Mouse (Mus musculus): ENCODE data around the gene Usf1. TPM values are rescaled to one million over a fixed set of nuclear protein-coding genes. Genes with fewer than 3 reads are reported as not detected.
A peak's percentile ranks its signal among the peaks of the same experiment; 100 is the strongest.

Gene Usf1
- total and polyA plus RNA-seq, 3 experiments = 37.4 to 73.7 (median 54.9) TPM

GRCm38 (mm10) chr1:171412446-171412845 is 1.3 kb downstream of the Usf1 start:
- Histone ChIP-seq H3K9ac (ENCODE audit: insufficient read depth, low read depth) (peak overlapping the region; percentile 94), H3K9me3 (replicated peaks; ENCODE audit: low read length) (no peaks in the 10 kb centered on the region), H3K79me2 (replicated peaks; ENCODE audit: control insufficient read depth, extremely low read depth, insufficient read depth, poor library complexity, severe bottlenecking) (peaks cover 33% of the 10 kb centered on the region), H3K4me3 (replicated peaks in 1 of 3; ENCODE audit: low read depth in 2 of 3, low read length in 2 of 3, poor library complexity in 1 of 3) (peak overlapping the region; percentile 87 to 88 (median 88)), H3K36me3 (replicated peaks in 1 of 2; ENCODE audit: control insufficient read depth in 1 of 2, insufficient read depth in 1 of 2, low read length in 1 of 2) (peaks cover 38 to 63% of the 10 kb centered on the region in 2 experiments), H3K4me2 (ENCODE audit: insufficient read depth, low read depth, poor library complexity, severe bottlenecking) (peak overlapping the region; percentile 72), H3K27ac (ENCODE audit: insufficient read depth, low read depth) (peak overlapping the region; percentile 93; the same call in 1 of the 2 replicates), H3K4me1 (ENCODE audit: control insufficient read depth in 1 of 2, insufficient read depth in 2 of 2) (peaks cover 8 to 53% of the 10 kb centered on the region in 2 experiments; a peak in 3 of 4 replicates), H3K27me3 (replicated peaks) (no peaks in the 10 kb centered on the region)
- dilution Hi-C loops (cut with MboI; ENCODE audit: extremely low pct_ligation_motif_present, extremely low pct_unique_long_range_greater_than_20kb, low sequenced_read_pairs) = no loop called here
- TF ChIP-seq RAD21 (IDR thresholded peaks at IDR 0.05; ENCODE audit: low read depth, low read length) = no peak
- no peak for TF ChIP-seq KAT2A (IDR thresholded peaks at IDR 0.05; ENCODE audit: insufficient replicate concordance, low read length)
- TF ChIP-seq ETS1 (conservative IDR thresholded peaks at IDR 0.05; ENCODE audit: low read depth, low read length) = no peak
- no peak for TF ChIP-seq ZKSCAN1 (IDR thresholded peaks at IDR 0.05; ENCODE audit: borderline replicate concordance, low read depth, low read length)
- TF ChIP-seq ZMIZ1 (IDR thresholded peaks at IDR 0.05; ENCODE audit: low read depth, low read length) = no peak
- no peak for DNase-seq (ENCODE audit: extremely low read depth)
- in situ Hi-C loops (cut with MboI; ENCODE audit: low pct_ligation_motif_present, low pct_unique_long_range_greater_than_20kb, low sequenced_read_pairs) = no loop called here

DNA sequence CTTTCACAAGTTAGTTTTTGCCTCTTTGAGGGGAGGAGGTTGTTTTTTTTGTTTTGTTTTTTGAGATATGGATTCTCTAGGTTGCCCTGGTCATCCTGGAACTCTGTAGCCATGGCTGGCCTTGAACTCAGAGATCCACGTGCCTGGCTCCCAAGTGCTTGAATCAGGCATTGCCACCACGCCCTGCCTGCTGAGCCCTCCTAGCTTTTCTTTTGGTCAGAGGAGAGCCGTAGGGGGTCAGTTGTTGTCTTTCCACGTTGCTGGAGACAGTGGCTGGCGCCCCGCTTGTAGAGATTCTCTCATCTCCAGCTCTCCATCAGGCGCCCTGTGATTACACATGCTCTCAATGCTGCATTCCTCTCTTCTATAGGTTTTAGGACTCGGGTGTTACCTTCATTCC is 2.5 kb downstream of the Usf1 start:
- peaks cover 38 to 62% of the 10 kb centered on the region in 2 experiments for H3K36me3 ChIP-seq (replicated peaks in 1 of 2; ENCODE audit: control insufficient read depth in 1 of 2, insufficient read depth in 1 of 2, low read length in 1 of 2)

DNA sequence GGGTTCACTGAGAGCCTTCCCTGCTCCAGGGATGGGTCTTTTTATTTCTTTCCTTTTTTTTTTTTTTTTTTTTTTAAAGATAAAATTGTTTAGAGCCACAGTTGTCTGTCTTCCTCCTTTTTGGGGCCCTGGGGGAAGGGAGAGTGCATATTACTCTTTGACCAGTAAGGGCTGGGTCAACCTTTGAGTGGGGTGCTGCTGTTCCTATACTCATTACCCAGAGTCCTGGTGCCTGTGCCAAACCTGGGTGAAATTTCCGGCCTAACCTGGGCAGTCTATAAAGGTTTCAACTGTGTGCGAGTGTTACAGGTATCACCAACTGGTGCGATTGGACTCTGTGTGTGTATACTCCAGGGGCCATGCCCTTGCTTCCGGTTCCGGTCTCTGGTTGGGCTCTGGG is 7.5 kb downstream of the Usf1 start, which contains the start of gene Tstd1:
Gene Tstd1 (plus strand): TSS at position 213 of the 400 bp plus-strand sequence.
- H3K4me1 ChIP-seq (ENCODE audit: control insufficient read depth in 1 of 2, insufficient read depth in 2 of 2) = peaks cover 2 to 9% of the 10 kb centered on the region in 2 experiments; a peak in 3 of 4 replicates
- TF ChIP-seq MXI1 (IDR thresholded peaks at IDR 0.05; ENCODE audit: low read depth, low read length) (no peak), POLR2A (IDR thresholded peaks at IDR 0.05; ENCODE audit: low read depth, low read length) (no peak), TBP (conservative IDR thresholded peaks at IDR 0.05; ENCODE audit: low read depth, low read length) (no peak), KAT2A (IDR thresholded peaks at IDR 0.05; ENCODE audit: insufficient replicate concordance, low read length) (no peak), ZNF384 (IDR thresholded peaks at IDR 0.05; ENCODE audit: low read depth, low read length) (no peak)
- H3K36me3 ChIP-seq (replicated peaks in 1 of 2; ENCODE audit: control insufficient read depth in 1 of 2, insufficient read depth in 1 of 2, low read length in 1 of 2) = peaks cover 50 to 75% of the 10 kb centered on the region in 2 experiments
- in situ Hi-C loops (cut with MboI; ENCODE audit: low pct_ligation_motif_present, low pct_unique_long_range_greater_than_20kb, low sequenced_read_pairs) (no loop called here), dilution Hi-C loops (cut with MboI; ENCODE audit: extremely low pct_ligation_motif_present, extremely low pct_unique_long_range_greater_than_20kb, low sequenced_read_pairs) (no loop called here)
- H3K9ac ChIP-seq (ENCODE audit: insufficient read depth, low read depth) = no peak within 1 kb of the TSS
- no peak within 1 kb of the TSS for H3K27ac ChIP-seq (ENCODE audit: insufficient read depth, low read depth)
- H3K4me2 ChIP-seq (ENCODE audit: insufficient read depth, low read depth, poor library complexity, severe bottlenecking) = no peak within 1 kb of the TSS
- H3K27me3 ChIP-seq (replicated peaks) = no peaks in the 10 kb centered on the region
- no peak for DNase-seq (ENCODE audit: extremely low read depth)
- no peak within 1 kb of the TSS for H3K4me3 ChIP-seq (replicated peaks in 1 of 3; ENCODE audit: low read depth in 2 of 3, low read length in 2 of 3, poor library complexity in 1 of 3)
- H3K79me2 ChIP-seq (replicated peaks; ENCODE audit: control insufficient read depth, extremely low read depth, insufficient read depth, poor library complexity, severe bottlenecking) = peaks cover 15% of the 10 kb centered on the region
- H3K9me3 ChIP-seq (replicated peaks; ENCODE audit: low read length) = no peaks in the 10 kb centered on the region

More for the DNA sequence above, 2.5 kb downstream of the Usf1 start:
- Histone ChIP-seq H3K9ac (ENCODE audit: insufficient read depth, low read depth) (no peak overlapping the region), H3K4me3 (replicated peaks in 1 of 3; ENCODE audit: low read depth in 2 of 3, low read length in 2 of 3, poor library complexity in 1 of 3) (no peak overlapping the region), H3K27ac (ENCODE audit: insufficient read depth, low read depth) (no peak overlapping the region), H3K79me2 (replicated peaks; ENCODE audit: control insufficient read depth, extremely low read depth, insufficient read depth, poor library complexity, severe bottlenecking) (peaks cover 33% of the 10 kb centered on the region), H3K4me1 (ENCODE audit: control insufficient read depth in 1 of 2, insufficient read depth in 2 of 2) (peaks cover 8 to 43% of the 10 kb centered on the region in 2 experiments; a peak in 3 of 4 replicates), H3K27me3 (replicated peaks) (no peaks in the 10 kb centered on the region), H3K9me3 (replicated peaks; ENCODE audit: low read length) (no peaks in the 10 kb centered on the region), H3K4me2 (ENCODE audit: insufficient read depth, low read depth, poor library complexity, severe bottlenecking) (no peak overlapping the region)
- no peak for TF ChIP-seq ELF1 (IDR thresholded peaks at IDR 0.05; ENCODE audit: low read depth, low read length)
- no peak for TF ChIP-seq ZC3H11A (IDR thresholded peaks at IDR 0.05; ENCODE audit: low read depth, low read length)
- no peak for TF ChIP-seq ZKSCAN1 (IDR thresholded peaks at IDR 0.05; ENCODE audit: borderline replicate concordance, low read depth, low read length)
- in situ Hi-C loops (cut with MboI; ENCODE audit: low pct_ligation_motif_present, low pct_unique_long_range_greater_than_20kb, low sequenced_read_pairs) = no loop called here
- no peak for DNase-seq (ENCODE audit: extremely low read depth)
- dilution Hi-C loops (cut with MboI; ENCODE audit: extremely low pct_ligation_motif_present, extremely low pct_unique_long_range_greater_than_20kb, low sequenced_read_pairs) = no loop called here
